Mouse (Mus musculus) spleen, adult 2 months (tissue): ENCODE data around the gene Gon7.

Experiments used
- CTCF ChIP-seq: fragments of 200-500 bp; IDR thresholded peaks from 2 replicates; pipeline ENCODE4 v1.5.1; 2011; ENCODE audit warnings: mild to moderate bottlenecking, inconsistent platforms; ENCODE audit not compliant: insufficient read depth, insufficient read length, insufficient replicate concordance; ENCODE audit errors: extremely low read depth
- POLR2A ChIP-seq: fragments of 200-500 bp; IDR thresholded peaks from 2 replicates; pipeline ENCODE4 v1.6.1; 2011; ENCODE audit warnings: low read depth, low read length, inconsistent platforms

DNA sequence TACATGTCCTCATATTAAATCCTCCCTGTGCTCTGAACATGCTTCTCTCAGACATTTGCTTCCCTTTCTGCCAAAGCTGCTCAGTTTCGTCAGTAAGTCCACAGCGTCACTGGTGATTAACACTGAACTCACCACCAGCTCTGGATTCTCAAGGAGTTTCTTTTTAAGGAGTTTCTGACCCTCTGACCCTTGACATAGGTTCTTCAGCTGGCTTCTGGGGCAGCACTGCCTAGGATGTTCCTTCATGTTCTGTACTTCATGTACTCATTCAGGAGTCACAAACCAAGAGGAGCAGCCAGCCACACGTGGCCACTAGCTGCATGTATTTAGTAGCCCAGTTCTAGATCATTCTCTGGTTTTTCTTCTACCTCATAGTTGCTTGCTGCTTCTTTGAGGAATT lies 9.3 kb downstream of the Gon7 start:
- TF ChIP-seq CTCF: no peak
- TF ChIP-seq POLR2A: no peak
